Mouse (Mus musculus) heart, adult 2 months (tissue): ENCODE measurements at regions not wholly inside any gene's neighbourhood (a gene's known extent, or its start where the extent isn't known, plus 50 kb on each side); places are given as distances from the start of the nearest gene placed in this dataset.

ENCODE experiments used
- CTCF ChIP-seq: fragments of 200-600 bp; IDR thresholded peaks from 2 replicates; pipeline ENCODE4 v1.8.1; 2022; ENCODE audit warnings: antibody characterized with exemption, mild to moderate bottlenecking, moderate library complexity
- EP300 ChIP-seq: fragments of 200-500 bp; IDR thresholded peaks from 2 replicates; pipeline ENCODE4 v1.6.1; 2011; ENCODE audit warnings: low read depth, low read length, control low read depth; ENCODE audit not compliant: insufficient read depth
- POLR2A ChIP-seq: fragments of 200-500 bp; IDR thresholded peaks from 2 replicates; pipeline ENCODE4 v1.6.1; 2011; ENCODE audit warnings: mild to moderate bottlenecking, low read depth, low read length, control low read depth; ENCODE audit not compliant: insufficient read depth

- TF ChIP-seq EP300 (no peak), CTCF (no peak), POLR2A (no peak)
These were observed 103.0 kb upstream of the Mvb12b start for GRCm38 (mm10) chr2:33990711-33991110.
